Mouse (Mus musculus) liver, embryonic 14.5 days (tissue): ENCODE measurements around the gene Ssx2ip. TPM values are rescaled to one million over a fixed set of nuclear protein-coding genes. Genes with fewer than 3 reads are reported as not detected.
A peak's percentile ranks its signal among the peaks of the same experiment; 100 is the strongest.

ENCODE experiments used
- ATAC-seq: fragments of 200-750 bp; cut with Nextera tagmentation; 2 replicates; pipeline ENCODE4 v1.8.0; 2017; ENCODE audit warnings: moderate number of reproducible peaks, mild to moderate bottlenecking, moderate library complexity; ENCODE audit not compliant: insufficient read depth
- DNase-seq, 3 experiments: peaks; one replicate each; pipeline ENCODE4 v3.0.0-alpha.2; 2012 to 2013; ENCODE audit warnings: low read depth in 3 of 3, low spot score in 3 of 3
- H3K27ac ChIP-seq: fragments of 300-500 bp; sonication (generic); 2 replicates; pipeline ENCODE4 v1.5.1; 2014; ENCODE audit warnings: moderate library complexity, mild to moderate bottlenecking, control low read depth, inconsistent platforms
- H3K27me3 ChIP-seq: fragments of 300-500 bp; sonication (generic); 2 replicates; pipeline ENCODE4 v1.6.1; 2014; ENCODE audit warnings: mild to moderate bottlenecking, low read length, moderate library complexity; ENCODE audit not compliant: control insufficient read depth, insufficient read depth
- H3K36me3 ChIP-seq: fragments of 300-500 bp; sonication (generic); replicated peaks from 2 replicates; pipeline ENCODE4 v1.6.1; 2014; ENCODE audit warnings: low read depth; ENCODE audit not compliant: control insufficient read depth, insufficient read depth
- H3K4me1 ChIP-seq, 2 experiments: fragments of 200-500 bp in 1 of 2; fragments of 300-500 bp in 1 of 2; sonication (generic) in 1 of 2; replicated peaks; 2 replicates each; pipeline ENCODE4 v1.6.1; 2012 to 2014; ENCODE audit warnings: antibody characterized with exemption in 1 of 2, inconsistent platforms in 1 of 2, low read length in 1 of 2; ENCODE audit not compliant: control insufficient read depth in 2 of 2, insufficient read depth in 2 of 2
- H3K4me2 ChIP-seq: fragments of 300-500 bp; sonication (generic); 2 replicates; pipeline ENCODE4 v1.6.1; 2014; ENCODE audit warnings: low read depth, mild to moderate bottlenecking, control low read depth, moderate library complexity
- H3K4me3 ChIP-seq, 2 experiments: fragments of 200-500 bp in 1 of 2; fragments of 300-500 bp in 1 of 2; sonication (generic) in 1 of 2; 2 replicates each; pipeline ENCODE4 v1.5.1; 2012 to 2014; ENCODE audit warnings: low read depth in 2 of 2, low read length in 2 of 2, mild to moderate bottlenecking in 2 of 2, control low read depth in 1 of 2, inconsistent platforms in 1 of 2, moderate library complexity in 1 of 2; ENCODE audit not compliant: insufficient read depth in 1 of 2
- H3K9ac ChIP-seq: fragments of 300-500 bp; sonication (generic); replicated peaks from 2 replicates; pipeline ENCODE4 v1.6.1; 2014; ENCODE audit warnings: mild to moderate bottlenecking, control low read depth, moderate library complexity
- H3K9me3 ChIP-seq: fragments of 300-500 bp; sonication (generic); 2 replicates; pipeline ENCODE4 v1.6.1; 2016; ENCODE audit warnings: low read length, mixed read lengths; ENCODE audit not compliant: control insufficient read depth
- CTCF ChIP-seq: IDR thresholded peaks from 2 replicates; pipeline ENCODE4 v1.5.1; 2016; ENCODE audit warnings: antibody characterized with exemption, low read depth, control low read depth
- EP300 ChIP-seq: IDR thresholded peaks from 2 replicates; pipeline ENCODE4 v1.6.1; 2016; ENCODE audit warnings: antibody characterized with exemption, low read depth
- WGBS: fragments of 180-500 bp; shearing (Covaris S2); extraction: QIAGEN DNeasy Blood & Tissue Kit; methylation state at CpG from one replicate; pipeline ENCODE4 v1.1.7; 2014; ENCODE audit not compliant: insufficient replicate concordance; 5-methylcytosine and 5-hydroxymethylcytosine counted together
- polyA plus RNA-seq, 2 experiments: library from polyadenylated mRNA; depleted of rRNA in 1 of 2; stranded (reverse) in 1 of 2; unstranded in 1 of 2; fragments of >200 nt; fragmentation: Nextera tagmentation in 1 of 2; extraction: Ambion mirVana in 1 of 2; gene quantifications; 2 replicates each; pipeline versions ENCODE4 v1.2.1 to v1.2.3; 2012 to 2014

The Ssx2ip gene
- polyA plus RNA-seq, 2 experiments = 34.9 to 96.2 TPM

DNA sequence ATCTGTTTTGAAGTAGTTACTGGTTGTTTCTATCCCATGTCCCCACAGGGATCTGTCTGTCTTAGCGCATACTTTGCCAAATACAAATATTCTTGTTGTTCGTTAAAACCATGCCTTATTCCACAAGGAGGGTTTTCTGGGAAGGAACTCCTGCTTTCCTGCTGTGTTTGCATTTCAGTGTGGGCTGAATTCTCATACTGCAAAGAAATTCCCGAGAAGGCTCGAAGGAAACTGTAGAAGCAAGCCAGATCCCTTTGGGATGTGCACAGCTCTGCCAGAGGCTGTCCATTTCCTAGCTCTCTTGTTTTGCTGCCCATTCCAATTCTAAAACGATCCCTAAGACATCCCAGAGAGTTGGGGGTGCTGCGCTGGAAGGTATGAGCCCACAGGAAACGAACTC lies 36.0 kb downstream of the Ssx2ip start:
- DNase-seq = no peak

DNA sequence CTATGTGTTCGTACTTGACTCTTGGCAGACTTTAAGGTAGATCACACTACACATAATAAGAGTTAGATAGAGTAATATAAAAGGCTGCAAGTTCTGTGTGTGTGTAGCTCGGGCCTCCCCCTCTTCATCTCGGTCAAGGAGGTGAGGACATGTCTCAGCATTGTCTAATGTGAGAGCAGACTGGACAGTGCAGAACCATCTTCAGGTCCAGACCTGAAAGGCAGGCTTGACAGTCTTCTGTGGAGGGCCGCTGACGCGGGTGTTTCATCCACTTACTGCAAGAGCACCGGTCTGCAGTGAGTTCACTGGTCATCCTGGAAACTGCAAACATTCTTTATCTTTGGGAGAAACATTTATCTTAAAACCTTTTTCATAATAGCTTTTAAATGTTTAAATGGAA lies 38.0 kb downstream of the Ssx2ip start:
- H3K4me2 ChIP-seq = no peak overlapping the region
- TF ChIP-seq CTCF = no peak
- no peak for TF ChIP-seq EP300
- H3K27me3 ChIP-seq = no peaks in the 10 kb centered on the region
- no peak overlapping the region for H3K4me3 ChIP-seq
- H3K9ac ChIP-seq = no peak overlapping the region
- H3K36me3 ChIP-seq = peaks cover 59% of the 10 kb centered on the region
- DNase-seq (no peak), ATAC-seq (no peak)
- H3K4me1 ChIP-seq = no peaks in the 10 kb centered on the region
- H3K27ac ChIP-seq = no peak overlapping the region
- WGBS = 87% methylated on average over 7 of the region's 7 CpGs
- H3K9me3 ChIP-seq = no peaks in the 10 kb centered on the region

More for the DNA sequence above, 36.0 kb downstream of the Ssx2ip start:
- no peaks in the 10 kb centered on the region for H3K9me3 ChIP-seq
- no peak overlapping the region for H3K4me3 ChIP-seq
- no peaks in the 10 kb centered on the region for H3K27me3 ChIP-seq
- WGBS = 91% methylated on average over 7 of the region's 7 CpGs
- ATAC-seq = no peak
- H3K36me3 ChIP-seq = peaks cover 80% of the 10 kb centered on the region
- no peak overlapping the region for H3K27ac ChIP-seq
- no peaks in the 10 kb centered on the region for H3K4me1 ChIP-seq
- no peak for TF ChIP-seq CTCF
- no peak for TF ChIP-seq EP300
- no peak overlapping the region for H3K4me2 ChIP-seq
- H3K9ac ChIP-seq = no peak overlapping the region

DNA sequence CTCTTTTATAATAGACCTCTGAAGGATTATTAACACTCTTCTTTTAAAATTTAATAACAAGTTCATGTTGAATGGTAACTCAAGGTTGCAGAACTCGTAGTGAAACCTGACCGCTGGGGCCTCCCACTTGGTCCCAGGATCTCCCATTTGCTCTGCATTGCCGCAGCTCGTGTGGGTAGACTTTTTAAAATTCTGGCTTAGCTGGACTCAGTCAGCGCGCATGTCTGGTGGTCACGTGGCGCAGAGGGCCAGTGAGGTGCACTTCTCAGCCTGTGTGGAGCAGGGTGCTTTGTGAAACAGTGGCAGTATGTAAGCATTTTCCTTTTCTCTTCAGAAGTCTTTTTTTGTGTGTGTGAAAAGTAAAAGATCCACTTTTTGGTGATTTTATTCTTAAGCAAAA lies 38.5 kb downstream of the Ssx2ip start:
- no peaks in the 10 kb centered on the region; a peak in 1 of 4 replicates for H3K4me1 ChIP-seq
- DNase-seq = no peak
- H3K9ac ChIP-seq = no peak overlapping the region
- no peaks in the 10 kb centered on the region for H3K27me3 ChIP-seq
- no peak overlapping the region for H3K27ac ChIP-seq
- peaks cover 55% of the 10 kb centered on the region for H3K36me3 ChIP-seq
- H3K4me2 ChIP-seq = no peak overlapping the region
- TF ChIP-seq CTCF (no peak), EP300 (no peak)
- WGBS = 88% methylated on average over 8 of the region's 8 CpGs
- no peak overlapping the region for H3K4me3 ChIP-seq
- no peak for ATAC-seq
- H3K9me3 ChIP-seq = no peaks in the 10 kb centered on the region

- DNase-seq (no peak), ATAC-seq (peak; percentile 26; the same call in 1 of the 2 replicates)
- no peak for TF ChIP-seq EP300
- no peak for TF ChIP-seq CTCF
- Histone ChIP-seq H3K4me1 (no peaks in the 10 kb centered on the region; a peak in 1 of 4 replicates), H3K36me3 (peaks cover 51% of the 10 kb centered on the region), H3K27me3 (no peaks in the 10 kb centered on the region), H3K4me2 (no peak overlapping the region), H3K9me3 (no peaks in the 10 kb centered on the region), H3K4me3 (no peak overlapping the region), H3K9ac (no peak overlapping the region), H3K27ac (no peak overlapping the region)
- WGBS = 88% methylated on average over 7 of the region's 7 CpGs
Observed at GRCm38 (mm10) chr3:146443380-146443779, 38.9 kb downstream of the Ssx2ip start.

- no peak for DNase-seq
- ATAC-seq = no peak
- Histone ChIP-seq H3K27me3 (no peaks in the 10 kb centered on the region), H3K27ac (no peak overlapping the region), H3K9me3 (no peaks in the 10 kb centered on the region), H3K9ac (no peak overlapping the region), H3K4me2 (no peak overlapping the region), H3K36me3 (peaks cover 39% of the 10 kb centered on the region), H3K4me3 (no peak overlapping the region), H3K4me1 (peaks cover 0 to under 1% of the 10 kb centered on the region in 2 experiments; a peak in 3 of 4 replicates)
- TF ChIP-seq CTCF (no peak), EP300 (no peak)
- WGBS = 74% methylated on average over 7 of the region's 7 CpGs
Observed at GRCm38 (mm10) chr3:146444880-146445279, 40.4 kb downstream of the Ssx2ip start.
